Mouse (Mus musculus): ENCODE measurements around the gene Ino80e.
"Not testable (repeated sequence)": the region's sequence is repeated elsewhere in the genome, so short reads cannot be mapped to it uniquely, and the experiment has no call there.

Gene Ino80e

DNA sequence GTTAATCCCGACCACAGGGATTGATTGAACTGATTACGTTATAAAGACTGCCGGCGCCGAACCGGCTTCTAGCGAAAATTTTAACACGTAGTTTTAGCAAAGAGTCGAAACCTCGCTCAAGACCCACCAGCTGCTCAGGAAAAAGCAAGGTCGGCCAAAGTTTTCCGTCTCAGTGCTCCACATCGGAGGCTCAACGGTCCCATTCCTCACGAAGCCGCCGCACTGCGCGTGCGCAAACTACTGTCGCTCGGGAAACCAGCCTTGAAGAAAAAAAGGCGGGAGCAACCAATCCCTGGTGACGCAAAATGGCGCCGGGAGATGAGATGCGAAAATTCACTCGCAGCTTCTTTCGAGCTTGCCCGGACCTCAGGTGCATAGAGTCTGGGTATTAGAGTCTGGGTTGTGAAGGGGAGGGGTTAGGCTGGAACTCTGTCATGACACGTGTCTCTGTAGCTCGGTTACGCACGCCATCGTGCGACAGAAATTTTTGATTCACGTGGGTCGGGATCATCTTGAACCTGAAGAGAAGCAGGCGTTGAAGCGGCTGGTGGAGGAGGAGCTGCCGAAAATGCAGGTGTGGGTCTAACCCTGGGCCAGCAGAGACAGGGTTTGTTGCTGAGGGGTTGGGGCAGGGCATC lies at the start of gene Ino80e:
Gene Ino80e, minus strand, starts transcription at position 231 of the 638 bp plus-strand sequence.
- DNase-seq (ENCODE audit: low spot score): peak; percentile 87

DNA sequence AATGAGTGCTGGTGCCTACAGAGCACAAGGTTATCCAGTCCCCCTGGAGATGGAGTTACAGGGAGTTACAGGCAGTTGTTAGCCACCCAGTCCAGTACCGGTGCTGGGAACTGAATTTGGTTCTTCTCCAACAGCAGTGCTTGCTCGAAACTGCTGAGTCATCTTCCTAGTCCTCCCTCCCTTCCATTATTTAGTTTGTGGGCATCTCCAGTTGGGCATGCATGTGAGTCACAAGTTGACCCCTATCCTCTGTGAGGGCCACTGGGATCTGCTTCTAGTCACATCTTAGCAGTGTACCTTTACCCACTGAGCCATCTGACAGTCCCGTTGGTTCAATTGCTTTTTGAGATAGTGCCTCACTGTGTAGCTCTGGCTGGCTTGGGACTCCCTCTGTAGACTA lies 43.4 kb upstream of the Ino80e start:
- no peak for DNase-seq (ENCODE audit: low spot score)

DNA sequence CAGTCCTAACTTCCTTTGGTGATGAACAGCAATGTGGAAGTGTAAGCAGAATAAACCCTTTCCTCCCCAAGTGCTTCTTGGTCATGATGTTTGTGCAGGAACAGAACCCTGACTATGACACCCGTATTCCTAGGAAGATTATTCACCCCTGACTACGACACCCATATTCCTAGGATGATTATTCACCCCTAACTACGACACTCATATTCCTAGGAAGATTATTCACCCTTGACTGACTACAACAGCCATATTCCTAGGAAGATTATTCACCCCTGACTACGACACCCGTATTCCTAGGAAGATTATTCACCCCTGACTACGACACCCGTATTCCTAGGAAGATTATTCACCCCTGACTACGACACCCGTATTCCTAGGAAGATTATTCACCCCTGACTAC lies 37.6 kb upstream of the Ino80e start:
- not testable (repeated sequence) for DNase-seq (ENCODE audit: low spot score)

DNA sequence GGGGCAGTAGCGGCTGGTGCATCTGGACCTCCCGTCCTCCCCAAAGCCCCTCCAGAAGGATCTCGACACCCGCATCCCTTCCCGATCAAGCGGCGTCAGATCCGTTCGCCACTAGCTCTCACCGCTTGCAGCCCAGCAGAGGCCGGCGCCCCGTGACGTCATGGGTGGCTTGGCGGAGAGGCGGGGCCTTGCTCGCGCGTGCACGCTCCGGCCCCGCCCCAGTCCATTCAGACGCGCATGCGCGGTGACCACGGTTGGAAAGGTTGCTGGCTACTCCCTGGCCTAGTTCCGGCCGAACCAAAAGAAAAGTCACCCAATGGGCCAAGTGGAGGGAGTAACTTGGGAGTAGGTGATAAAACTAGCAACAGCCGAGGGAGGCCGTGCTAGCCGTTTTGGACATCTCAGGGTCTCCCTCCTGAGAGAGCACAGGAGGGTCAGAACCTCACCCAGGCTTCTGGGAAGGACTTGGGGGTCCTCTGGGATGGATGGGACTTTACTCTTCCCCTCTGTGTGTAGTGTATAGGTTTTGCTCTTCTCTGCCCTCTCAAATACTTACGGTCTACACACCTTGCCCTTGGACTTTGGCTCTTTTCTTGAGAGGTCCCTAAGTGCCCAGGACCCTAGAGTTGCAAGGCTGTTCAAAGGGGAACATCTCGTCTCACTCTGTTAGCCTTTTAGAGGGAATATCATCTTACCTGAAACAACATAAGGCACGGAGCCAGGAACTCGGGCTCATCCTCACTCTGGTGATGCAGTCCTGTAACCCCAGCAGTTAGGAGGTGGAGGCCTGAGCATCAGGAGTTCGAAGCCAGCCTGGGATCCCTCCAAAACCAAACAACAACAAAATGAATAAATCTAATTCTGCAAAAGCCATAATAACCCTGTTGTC lies 36.2 kb upstream of the Ino80e start:
- peak; percentile 87 for DNase-seq (ENCODE audit: low spot score)

DNA sequence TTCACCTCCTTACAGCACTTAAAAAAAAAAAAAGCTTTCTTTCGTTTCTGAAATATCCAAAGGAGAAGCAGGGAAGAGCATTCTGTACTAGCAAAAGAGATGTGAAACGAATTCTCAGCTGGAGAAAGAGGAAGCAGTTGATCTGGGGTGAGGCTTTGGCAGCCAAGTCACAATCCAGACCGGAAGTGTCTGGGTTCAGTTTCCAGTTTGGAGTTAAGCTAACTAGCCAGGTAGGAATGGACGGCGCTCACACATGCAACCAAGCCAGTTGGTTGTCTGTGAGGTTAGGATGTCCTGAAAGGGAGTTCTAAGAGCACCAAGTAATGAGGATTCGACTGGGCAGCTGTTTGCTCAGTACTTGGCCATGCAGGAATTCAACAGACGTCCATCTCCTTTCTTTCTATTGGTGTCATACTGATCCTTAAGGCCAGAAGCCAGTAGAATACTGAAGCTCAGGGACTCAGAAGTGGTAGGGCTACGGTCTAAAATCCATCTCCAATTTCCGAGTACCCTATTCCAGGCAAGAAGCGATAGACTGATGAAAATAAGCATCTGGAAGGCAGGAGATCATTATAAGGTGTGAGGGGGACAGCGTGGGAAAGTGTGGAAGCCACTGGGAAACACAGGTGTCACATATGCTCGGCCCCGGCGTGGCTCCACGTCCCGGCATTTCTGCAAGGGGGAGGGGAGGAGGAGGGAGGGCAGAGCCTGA lies 35.4 kb upstream of the Ino80e start:
- DNase-seq (ENCODE audit: low spot score): no peak

DNA sequence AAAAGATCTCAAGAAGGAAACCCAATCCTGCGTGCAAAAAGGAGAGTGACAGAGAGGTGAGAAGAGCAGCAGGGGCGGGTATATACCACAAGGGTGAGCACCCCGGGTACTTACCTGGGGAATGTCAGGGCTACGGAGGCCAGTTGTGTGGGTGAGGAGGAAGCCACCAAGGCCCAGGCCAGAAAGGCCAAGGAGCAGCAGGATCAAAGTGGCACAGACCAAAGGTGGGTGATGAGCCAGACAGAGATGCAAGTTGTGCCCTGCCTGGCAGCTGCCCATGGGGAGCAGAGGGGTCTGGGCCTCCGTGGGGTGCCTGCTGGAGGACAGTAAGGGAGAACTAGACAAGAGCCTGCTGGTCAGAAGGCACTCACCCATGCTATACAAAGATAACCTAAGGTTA lies 34.7 kb upstream of the Ino80e start:
- DNase-seq (ENCODE audit: low spot score): no peak

DNA sequence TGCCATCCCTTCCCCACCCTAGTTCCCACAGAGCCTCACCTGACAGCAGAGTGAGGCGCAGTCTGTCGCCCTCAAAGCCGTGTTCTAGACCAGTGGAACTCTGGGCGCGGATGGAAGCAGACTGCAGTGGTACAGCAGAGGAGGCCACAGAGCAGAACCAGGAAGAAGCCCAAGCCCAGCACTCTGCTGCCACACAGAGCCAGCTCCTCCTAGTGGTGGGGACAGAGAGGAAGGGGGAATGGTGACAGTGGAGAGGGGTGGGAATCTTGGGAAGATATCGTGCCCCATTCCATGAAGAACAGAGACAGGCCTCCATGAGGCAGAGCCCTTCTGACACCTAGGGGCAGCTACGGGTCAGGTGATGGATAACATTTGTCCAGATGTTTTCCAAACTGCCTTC lies 26.7 kb upstream of the Ino80e start:
- no peak for DNase-seq (ENCODE audit: low spot score)

DNA sequence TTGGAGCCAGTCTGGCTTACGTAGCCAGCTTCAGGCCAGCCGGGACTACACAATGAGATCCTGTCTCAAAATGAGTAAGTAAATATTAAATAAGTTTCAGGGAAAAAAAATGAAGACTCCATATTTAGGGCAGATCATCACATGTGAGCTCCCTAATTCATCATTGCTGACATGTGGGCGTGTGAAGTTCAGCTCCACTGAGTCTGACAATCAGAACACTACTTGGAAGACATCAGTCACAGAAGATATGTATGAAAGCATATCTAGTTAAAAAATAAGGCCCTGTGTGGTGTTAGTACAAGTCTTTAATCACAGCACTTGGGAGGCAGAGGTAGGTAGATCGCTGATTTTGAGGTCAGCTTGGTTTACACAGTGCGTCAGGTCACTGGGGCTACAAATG lies 25.1 kb upstream of the Ino80e start:
- DNase-seq (ENCODE audit: low spot score): no peak

DNA sequence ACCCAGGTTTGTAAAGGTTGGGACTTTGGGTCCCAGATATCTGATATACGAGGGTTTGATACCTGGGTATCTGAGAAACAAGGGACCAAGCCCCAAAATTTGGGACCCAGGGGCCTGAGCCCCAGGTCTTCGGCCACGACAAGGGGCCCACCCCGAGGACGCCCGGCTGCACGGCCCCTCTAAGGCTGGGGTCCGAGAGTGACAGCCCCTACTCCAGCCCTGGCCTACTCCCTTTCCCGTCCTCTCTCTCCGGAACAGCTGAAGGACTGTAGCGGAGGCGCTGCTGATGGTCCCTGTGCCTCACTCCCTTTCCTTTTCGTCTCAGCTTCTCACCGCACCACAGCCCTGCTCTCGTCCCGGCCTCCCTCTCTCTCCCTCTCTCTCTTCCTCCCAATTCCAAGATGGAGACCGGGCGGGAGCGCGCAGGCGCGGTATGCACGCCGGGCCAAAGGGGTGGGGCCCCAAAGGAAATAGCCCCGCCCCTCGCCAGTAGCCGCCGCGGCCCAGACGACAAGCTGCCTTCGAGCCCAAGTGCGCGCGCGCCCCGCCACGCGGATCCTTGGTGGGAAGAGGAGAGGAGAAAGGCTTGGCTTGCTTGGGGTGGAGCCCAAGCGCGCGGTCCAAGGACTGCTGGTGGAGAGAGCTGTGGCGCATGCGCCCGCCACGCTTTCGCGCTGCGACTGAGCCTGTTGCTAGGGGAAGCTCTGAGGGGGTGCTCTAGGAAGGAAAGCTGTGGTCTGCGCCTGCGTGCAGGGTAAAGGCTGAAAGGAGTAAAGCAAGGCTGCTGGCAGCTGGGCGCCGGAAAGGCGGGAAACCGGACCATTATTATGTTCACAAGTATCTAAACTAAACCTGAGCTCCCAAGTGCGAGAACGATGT lies 22.3 kb upstream of the Ino80e start, which contains the start of gene Taok2:
Gene Taok2, minus strand, starts transcription at position 418 of the 879 bp plus-strand sequence.
- DNase-seq (ENCODE audit: low spot score): peak; percentile 97

DNA sequence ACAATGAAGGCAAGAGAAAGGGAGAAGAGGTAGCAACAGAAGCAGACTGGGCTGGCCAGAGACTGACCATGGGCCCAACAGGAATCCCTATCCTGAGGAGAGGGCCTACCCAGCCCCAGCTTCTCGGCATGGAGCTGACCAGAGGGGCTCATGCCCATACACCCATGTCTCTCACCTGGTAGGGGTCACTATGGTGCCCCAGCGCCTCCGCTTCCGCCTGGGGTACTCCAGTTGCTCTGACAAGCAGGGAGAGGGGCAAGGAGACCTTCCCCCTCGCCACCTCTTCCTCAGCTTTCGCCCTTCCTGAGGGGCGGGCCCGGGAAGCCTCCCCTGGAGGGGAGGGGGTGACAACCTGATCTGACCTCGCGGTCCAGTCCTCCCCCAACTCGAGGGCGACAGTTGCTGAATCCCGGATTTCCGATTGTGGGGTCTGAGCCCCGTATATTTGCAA lies 21.6 kb upstream of the Ino80e start:
- no peak for DNase-seq (ENCODE audit: low spot score)

DNA sequence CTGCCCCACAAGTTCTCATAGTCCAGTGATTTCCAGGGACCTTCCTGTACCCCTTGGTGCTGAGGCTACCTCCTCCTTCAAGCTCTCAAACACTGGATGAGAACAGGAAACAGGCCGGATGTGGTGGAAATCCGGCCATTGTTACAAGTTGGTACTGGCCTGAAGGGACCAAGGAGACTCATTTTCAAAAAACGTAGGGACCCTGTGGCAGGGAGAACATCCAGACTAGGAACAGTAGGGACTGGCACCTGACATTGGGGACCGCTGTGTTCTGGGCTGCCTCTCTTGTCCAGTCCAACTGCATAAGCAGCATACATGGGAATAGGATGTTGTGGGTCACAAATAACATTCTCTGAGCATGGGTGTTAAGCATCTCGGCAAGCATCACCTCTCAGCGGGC lies 18.9 kb upstream of the Ino80e start:
- DNase-seq (ENCODE audit: low spot score): no peak

DNA sequence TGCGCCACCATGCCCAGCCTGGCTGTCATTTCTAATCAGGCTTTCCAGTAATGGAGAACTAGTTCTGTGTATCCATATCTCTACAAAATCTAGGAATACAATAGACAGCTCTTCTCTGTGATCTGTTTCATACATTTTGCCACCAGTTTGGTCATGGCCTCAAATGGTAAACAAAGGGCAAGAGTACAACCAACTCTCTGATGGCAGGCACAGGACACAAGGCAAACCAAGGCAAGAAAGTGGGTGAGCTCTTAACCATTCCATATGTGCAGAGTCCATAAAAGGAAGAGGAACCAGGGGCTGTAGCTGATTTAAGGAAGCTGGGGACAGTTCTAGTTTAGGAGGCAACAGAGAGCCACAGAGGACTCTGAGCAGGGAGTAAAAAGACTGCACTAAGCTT lies 15.1 kb upstream of the Ino80e start:
- DNase-seq (ENCODE audit: low spot score): no peak

DNA sequence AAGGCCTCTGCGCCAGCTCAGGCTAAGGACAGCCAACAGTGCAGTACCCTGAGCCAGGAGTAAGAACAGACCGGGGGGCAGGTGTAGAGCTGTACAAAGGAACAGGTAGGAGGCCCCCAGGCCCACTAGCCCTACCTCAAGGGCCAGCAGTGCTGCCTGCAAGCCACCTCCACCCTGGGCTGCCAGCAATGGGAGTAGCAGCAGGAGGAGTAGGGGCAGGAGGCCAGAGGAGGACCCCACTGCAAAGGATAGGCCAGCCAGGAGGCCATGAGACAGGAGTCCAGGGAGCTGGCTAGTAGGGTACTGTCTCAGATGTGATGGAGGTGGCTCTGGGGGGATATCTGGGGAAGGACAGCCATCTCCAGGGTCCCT lies 8.3 kb upstream of the Ino80e start:
- DNase-seq (ENCODE audit: low spot score): no peak

DNA sequence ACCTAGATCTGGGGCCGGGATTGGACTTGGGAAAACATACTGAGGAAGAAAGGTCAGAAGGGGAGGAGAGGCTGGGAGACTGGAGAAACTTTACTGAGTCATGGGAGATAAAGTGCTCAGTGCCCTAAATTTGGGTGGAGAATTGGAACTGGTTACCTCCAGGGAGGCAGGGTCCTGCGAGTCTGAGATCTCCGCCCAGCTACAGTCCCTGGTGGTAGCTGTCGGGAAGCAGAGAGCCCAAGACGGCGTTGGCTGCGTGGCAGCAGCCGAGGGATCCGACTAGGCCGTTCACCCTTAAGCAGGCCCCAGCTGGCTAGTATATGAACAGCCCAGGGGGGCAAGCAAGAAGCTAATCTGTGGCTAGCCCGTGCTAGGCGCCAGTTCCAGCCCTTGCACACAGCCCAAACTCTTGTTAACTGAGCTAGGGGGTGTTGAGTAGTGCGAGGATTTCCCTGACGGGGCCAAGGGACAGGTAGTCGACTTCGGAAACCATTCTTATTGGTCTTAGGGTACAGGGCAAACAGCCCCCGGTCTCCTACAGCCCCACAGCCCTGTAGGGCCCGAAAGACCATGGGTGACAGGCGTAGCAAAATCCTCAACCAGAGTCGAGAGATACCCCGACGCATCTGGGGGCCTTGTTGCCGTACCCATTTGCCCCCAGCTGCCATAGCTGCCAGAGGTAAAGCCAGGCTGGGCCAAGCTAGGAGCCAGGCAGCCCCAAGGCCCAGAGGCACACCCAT lies 7.8 kb upstream of the Ino80e start:
- no peak for DNase-seq (ENCODE audit: low spot score)

DNA sequence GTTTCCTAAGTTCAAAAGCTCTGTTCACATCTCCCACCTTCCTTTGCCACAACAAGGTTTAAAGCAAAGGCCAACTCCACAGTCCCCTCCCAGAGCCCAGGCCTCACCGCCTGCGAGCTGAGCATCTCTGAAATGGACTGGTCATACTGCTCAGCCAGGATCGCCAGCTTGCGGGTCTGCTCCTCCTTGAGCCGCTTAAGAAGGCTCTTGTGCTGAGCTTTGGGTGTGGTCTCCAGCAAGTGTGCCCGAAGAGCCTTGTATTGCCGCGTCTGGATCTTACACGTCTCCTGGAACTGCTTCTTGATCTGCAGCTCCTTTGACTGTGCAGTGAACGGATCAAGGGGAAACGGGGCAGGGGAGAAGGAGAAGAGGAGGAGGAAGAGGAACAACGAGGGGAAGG lies 5.8 kb upstream of the Ino80e start:
- no peak for DNase-seq (ENCODE audit: low spot score)

DNA sequence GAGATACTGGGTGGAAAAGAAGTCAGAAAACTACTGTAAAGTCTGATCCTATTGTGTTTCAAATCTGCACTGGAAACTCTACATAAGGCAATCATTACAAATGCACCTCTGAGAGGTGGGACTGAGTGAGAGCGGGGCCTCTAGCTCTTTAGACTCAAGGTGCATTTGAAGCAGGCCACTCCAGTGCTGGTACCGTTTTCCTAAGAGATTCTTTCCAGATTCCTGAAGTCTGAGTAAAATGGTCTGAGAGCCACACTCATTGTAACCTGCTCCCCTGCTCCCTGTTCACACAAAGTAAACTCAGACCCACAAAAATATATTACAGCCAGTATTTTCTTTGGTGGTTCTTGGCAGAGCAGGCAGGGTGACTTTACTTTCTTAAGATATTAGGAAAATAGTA lies 5.4 kb upstream of the Ino80e start:
- DNase-seq (ENCODE audit: low spot score): no peak

DNA sequence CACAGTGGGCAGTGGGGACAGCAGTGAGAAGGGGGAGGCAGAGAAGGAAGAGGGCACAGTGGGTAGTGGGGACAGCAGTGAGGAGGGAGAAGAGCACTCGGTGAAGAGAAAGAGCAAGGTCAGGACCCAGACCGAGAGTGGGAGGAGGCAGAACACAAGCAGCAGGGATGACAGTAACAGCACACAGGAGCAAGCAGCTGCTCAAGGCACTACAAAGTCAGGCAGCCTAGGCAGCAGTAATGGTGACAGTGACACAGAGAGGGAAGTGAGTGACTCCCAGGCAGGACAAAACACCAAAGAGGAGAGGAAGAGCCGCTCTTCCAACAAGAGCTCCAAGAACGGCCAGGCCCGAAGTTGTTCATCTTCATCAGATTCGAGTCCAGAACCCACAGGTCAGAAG lies 1.6 kb upstream of the Ino80e start:
- no peak for DNase-seq (ENCODE audit: low spot score)

DNA sequence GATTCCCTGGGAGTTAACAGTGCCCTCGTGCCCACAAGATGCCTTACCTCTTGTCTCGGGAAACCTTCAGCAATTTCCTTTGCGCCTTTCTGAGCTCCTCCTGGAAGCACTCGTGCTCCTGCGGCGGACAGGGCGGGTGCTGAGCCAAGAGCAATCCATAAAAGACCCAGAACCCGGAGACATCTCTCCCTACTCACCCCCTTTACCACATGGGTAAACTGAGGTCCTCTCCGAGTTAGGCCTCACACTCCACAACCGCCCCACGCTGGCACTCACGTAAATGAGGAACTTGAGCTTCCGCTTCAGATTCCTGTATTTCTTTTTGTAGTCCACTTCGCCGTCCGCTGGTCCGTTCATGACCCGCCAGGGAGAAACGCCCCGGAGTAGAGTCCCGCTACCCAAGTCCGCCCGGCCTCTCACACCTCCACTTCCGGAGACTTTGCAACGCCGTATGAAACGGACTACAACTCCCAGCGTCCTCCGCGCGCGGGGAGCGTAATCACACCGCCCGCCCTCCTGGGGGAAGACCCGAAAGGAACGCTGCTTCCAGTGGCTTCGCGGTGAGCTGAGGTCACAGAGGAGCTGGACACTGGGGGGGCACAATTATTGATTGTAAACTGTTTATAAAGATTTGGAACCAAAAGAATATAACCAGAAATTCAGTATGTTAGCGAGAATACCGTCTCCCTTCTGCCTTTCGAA lies 597 bp downstream of the Ino80e start, which contains the start of gene Hirip3:
Gene Hirip3, plus strand, starts transcription at position 544 of the 702 bp plus-strand sequence.
- peak; percentile 85 for DNase-seq (ENCODE audit: low spot score)

DNA sequence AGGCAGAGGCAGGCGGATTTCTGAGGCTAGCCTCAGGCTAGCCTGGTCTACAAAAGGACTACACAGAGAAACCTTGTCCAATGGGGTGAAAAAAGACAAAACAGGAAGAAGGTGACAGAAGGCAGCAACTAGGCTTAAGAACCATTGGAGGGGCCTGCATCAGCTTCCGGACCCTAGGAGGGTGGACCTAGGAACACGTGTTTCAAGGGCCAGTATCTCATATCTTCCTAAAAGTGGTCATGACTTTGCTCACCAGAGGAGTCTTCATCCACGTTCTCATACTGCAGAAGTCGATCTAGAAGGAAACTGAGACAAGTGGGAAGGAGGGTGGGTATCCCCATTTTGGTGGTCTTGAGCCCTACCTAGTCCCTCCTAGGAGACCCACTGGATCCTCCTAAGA lies 1.2 kb downstream of the Ino80e start:
- DNase-seq (ENCODE audit: low spot score): no peak

DNA sequence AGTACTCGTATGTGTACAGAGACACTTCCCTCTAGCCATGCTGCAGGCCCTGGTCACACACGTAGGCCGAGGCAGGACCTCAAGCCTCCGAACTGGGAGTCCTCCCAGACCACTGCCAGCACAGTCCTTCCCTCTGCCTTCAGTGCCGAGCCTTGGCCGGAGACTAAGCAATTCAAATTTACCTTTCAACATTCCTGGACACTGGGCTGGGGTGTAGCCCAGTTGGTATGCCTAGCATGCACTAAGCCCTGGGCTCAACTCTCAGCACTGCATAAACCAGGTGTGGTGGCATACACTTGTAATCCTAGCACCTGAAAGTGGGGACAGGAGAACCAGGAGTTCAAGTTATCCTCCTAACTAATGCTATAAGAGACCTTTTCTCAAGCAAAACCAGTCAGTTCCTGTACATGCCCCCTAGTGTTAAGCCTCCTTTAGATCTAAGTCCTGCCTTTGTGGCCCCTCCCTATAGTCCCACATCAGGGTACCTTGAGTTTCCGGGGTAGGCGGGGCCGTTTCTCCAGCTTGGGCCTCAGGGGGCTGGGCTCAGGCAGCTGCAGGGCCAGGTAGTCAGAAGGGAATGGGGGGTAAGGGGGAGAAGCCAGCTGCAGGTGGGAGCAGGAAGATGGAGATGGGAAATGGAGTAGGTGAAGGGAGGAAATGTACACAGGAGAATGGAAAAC lies 5.3 kb downstream of the Ino80e start:
- no peak for DNase-seq (ENCODE audit: low spot score)

Data from left cerebral cortex, adult 11 months (tissue).